Mouse (Mus musculus): ENCODE measurements around the gene Mettl24. TPM values are rescaled to one million over a fixed set of nuclear protein-coding genes. Genes with fewer than 3 reads are reported as not detected.

Mettl24 gene
- 1 to 10 TPM; 1.4 to 1.5 TPM for total RNA-seq (2021)
- long read RNA-seq, experiment 1, partial matches to known transcripts = 0 of 6 reads
- long read RNA-seq, experiment 1, other reads (novel, unspliced or antisense) = 2 of 6 reads
- long read RNA-seq, experiment 2, partial matches to known transcripts = 0 of 3 reads
- long read RNA-seq, experiment 2, other reads (novel, unspliced or antisense) = 0 of 3 reads

GRCm38 (mm10) chr10:40683092-40683867 lies at the start of gene Mettl24:
Mettl24 (plus strand) TSS chr10:40683282.
- DNase-seq = peak; percentile 75 to 83
- intact Hi-C loops (cut with DNase I) = loop anchor here (10.0 kb wide), 1 partner anchor 202 kb away; the partner anchor contains the start of genes Cdc40 and Wasf1

- DNase-seq = no peak
These were observed 45.8 kb upstream of the Mettl24 start for GRCm38 (mm10) chr10:40637331-40637730.

GRCm38 (mm10) chr10:40638276-40638675 lies 44.8 kb upstream of the Mettl24 start:
- DNase-seq = peak; percentile 14 to 18
- intact Hi-C loops (cut with DNase I) = no loop called here

More at GRCm38 (mm10) chr10:40637331-40637730, 45.8 kb upstream of the Mettl24 start:
- intact Hi-C loops (cut with DNase I) = no loop called here

- intact Hi-C loops (cut with DNase I) = no loop called here
- DNase-seq = no peak
These were observed 44.0 kb upstream of the Mettl24 start for GRCm38 (mm10) chr10:40638823-40639819.

GRCm38 (mm10) chr10:40640406-40640805 lies 42.7 kb upstream of the Mettl24 start:
- intact Hi-C loops (cut with DNase I) = no loop called here
- DNase-seq = no peak

GRCm38 (mm10) chr10:40641901-40642300 lies 41.2 kb upstream of the Mettl24 start:
- peak; percentile 27 to 36 for DNase-seq

GRCm38 (mm10) chr10:40643126-40643525 lies 40.0 kb upstream of the Mettl24 start:
- no peak for DNase-seq
- intact Hi-C loops (cut with DNase I) = no loop called here

More at GRCm38 (mm10) chr10:40641901-40642300, 41.2 kb upstream of the Mettl24 start:
- intact Hi-C loops (cut with DNase I) = no loop called here

GRCm38 (mm10) chr10:40644456-40644855 lies 38.6 kb upstream of the Mettl24 start:
- no peak for DNase-seq
- intact Hi-C loops (cut with DNase I) = no loop called here

- no peak for DNase-seq
- intact Hi-C loops (cut with DNase I) = loop anchor here (5.0 kb wide), 1 partner anchor 637 kb away; no protein-coding TSS in a partner anchor
These were observed 37.7 kb upstream of the Mettl24 start for GRCm38 (mm10) chr10:40645346-40645745.

- intact Hi-C loops (cut with DNase I) = loop anchor here (2.0 to 5.0 kb wide), 2 partner anchors 236 to 634 kb away; no protein-coding TSS in a partner anchor
- no peak for DNase-seq
These were observed 34.3 kb upstream of the Mettl24 start for GRCm38 (mm10) chr10:40648776-40649175.

- DNase-seq = no peak
- intact Hi-C loops (cut with DNase I) = loop anchor here (2.0 to 10.0 kb wide), 3 partner anchors 235 to 633 kb away; no protein-coding TSS in a partner anchor
These were observed 33.4 kb upstream of the Mettl24 start for GRCm38 (mm10) chr10:40649634-40650033.

- DNase-seq = no peak
- intact Hi-C loops (cut with DNase I) = loop anchor here (10.0 kb wide), 1 partner anchor 353 kb away; no protein-coding TSS in a partner anchor
These were observed 31.4 kb upstream of the Mettl24 start for GRCm38 (mm10) chr10:40651676-40652075.

- intact Hi-C loops (cut with DNase I) = no loop called here
- no peak for DNase-seq
These were observed 17.8 kb upstream of the Mettl24 start for GRCm38 (mm10) chr10:40665270-40665669.

GRCm38 (mm10) chr10:40666943-40667342 lies 16.1 kb upstream of the Mettl24 start:
- no peak for DNase-seq
- intact Hi-C loops (cut with DNase I) = no loop called here

GRCm38 (mm10) chr10:40668640-40669039 lies 14.4 kb upstream of the Mettl24 start:
- no peak for DNase-seq
- intact Hi-C loops (cut with DNase I) = no loop called here

GRCm38 (mm10) chr10:40672587-40673296 lies 10.3 kb upstream of the Mettl24 start:
- intact Hi-C loops (cut with DNase I) = no loop called here
- no peak for DNase-seq

GRCm38 (mm10) chr10:40673297-40673665 lies 9.8 kb upstream of the Mettl24 start:
- intact Hi-C loops (cut with DNase I) = no loop called here
- no peak for DNase-seq

- intact Hi-C loops (cut with DNase I) = no loop called here
These were observed 8.9 kb upstream of the Mettl24 start for GRCm38 (mm10) chr10:40674151-40674550.

GRCm38 (mm10) chr10:40675921-40676320 lies 7.2 kb upstream of the Mettl24 start:
- intact Hi-C loops (cut with DNase I) = no loop called here
- no peak for DNase-seq

More at GRCm38 (mm10) chr10:40674151-40674550, 8.9 kb upstream of the Mettl24 start:
- no peak for DNase-seq

GRCm38 (mm10) chr10:40678477-40678876 lies 4.6 kb upstream of the Mettl24 start:
- DNase-seq = no peak
- intact Hi-C loops (cut with DNase I) = no loop called here

Data from heart, postnatal 14 days (tissue).